Mouse (Mus musculus): ENCODE data around the gene Tmem266.

The Tmem266 gene

GRCm38 (mm10) chr9:55404976-55405702, 78.4 kb downstream of the Tmem266 start:
- DNase-seq, result no peak

- DNase-seq, result no peak
These were observed 80.1 kb downstream of the Tmem266 start for GRCm38 (mm10) chr9:55406773-55407172.

- DNase-seq, result no peak
These were observed 82.1 kb downstream of the Tmem266 start for GRCm38 (mm10) chr9:55408851-55409250.

- no peak for DNase-seq
These were observed 83.1 kb downstream of the Tmem266 start for GRCm38 (mm10) chr9:55409833-55410232.

- DNase-seq, result no peak
These were observed 83.7 kb downstream of the Tmem266 start for GRCm38 (mm10) chr9:55410430-55410829.

- DNase-seq, result no peak
These were observed 84.4 kb downstream of the Tmem266 start for GRCm38 (mm10) chr9:55411154-55411553.

GRCm38 (mm10) chr9:55421786-55422185, 95.1 kb downstream of the Tmem266 start:
- no peak for DNase-seq

GRCm38 (mm10) chr9:55423451-55424424, 97.0 kb downstream of the Tmem266 start:
- no peak for DNase-seq

- no peak for DNase-seq
These were observed 98.6 kb downstream of the Tmem266 start for GRCm38 (mm10) chr9:55425271-55425810.

GRCm38 (mm10) chr9:55429242-55429975, 102.7 kb downstream of the Tmem266 start:
- DNase-seq, result peak; percentile 48

- no peak for DNase-seq
These were observed 103.4 kb downstream of the Tmem266 start for GRCm38 (mm10) chr9:55430133-55430532.

- DNase-seq, result no peak
These were observed 105.9 kb downstream of the Tmem266 start for GRCm38 (mm10) chr9:55432306-55433289.

GRCm38 (mm10) chr9:55433875-55434274, 107.2 kb downstream of the Tmem266 start:
- DNase-seq, result no peak

GRCm38 (mm10) chr9:55438433-55438832, 111.7 kb downstream of the Tmem266 start:
- DNase-seq, result no peak

- DNase-seq, result no peak
These were observed 112.6 kb downstream of the Tmem266 start for GRCm38 (mm10) chr9:55439206-55439780.

- no peak for DNase-seq
These were observed 120.8 kb downstream of the Tmem266 start for GRCm38 (mm10) chr9:55447509-55447908.

GRCm38 (mm10) chr9:55449108-55449507, 122.4 kb downstream of the Tmem266 start:
- no peak for DNase-seq

GRCm38 (mm10) chr9:55450035-55450434, 123.3 kb downstream of the Tmem266 start:
- DNase-seq, result no peak

GRCm38 (mm10) chr9:55451426-55451825, 124.7 kb downstream of the Tmem266 start:
- DNase-seq, result no peak

- no peak for DNase-seq
These were observed 126.2 kb downstream of the Tmem266 start for GRCm38 (mm10) chr9:55452906-55453305.

- DNase-seq, result no peak
These were observed 126.7 kb downstream of the Tmem266 start for GRCm38 (mm10) chr9:55453366-55453765.

All from right cerebral cortex, postnatal 25 days (tissue).